Mouse (Mus musculus): ENCODE results near the gene Pdgfd. TPM values are rescaled to one million over a fixed set of nuclear protein-coding genes. Genes with fewer than 3 reads are reported as not detected.
"Not testable (repeated sequence)": the region's sequence is repeated elsewhere in the genome, so short reads cannot be mapped to it uniquely, and the experiment has no call there.

The Pdgfd gene
- total RNA-seq (2022) = 1 to 10 TPM; 3.1 to 3.5 (median 3.3) TPM

GRCm38 (mm10) chr9:6168391-6169037 lies at the start of gene Pdgfd:
Gene Pdgfd, plus strand, starts transcription at chr9:6168584.
- no peak for DNase-seq (ENCODE audit: low spot score in 2 of 2)

GRCm38 (mm10) chr9:6169038-6169431 lies 651 bp downstream of the Pdgfd start:
- no peak for DNase-seq (ENCODE audit: low spot score in 2 of 2)

DNA sequence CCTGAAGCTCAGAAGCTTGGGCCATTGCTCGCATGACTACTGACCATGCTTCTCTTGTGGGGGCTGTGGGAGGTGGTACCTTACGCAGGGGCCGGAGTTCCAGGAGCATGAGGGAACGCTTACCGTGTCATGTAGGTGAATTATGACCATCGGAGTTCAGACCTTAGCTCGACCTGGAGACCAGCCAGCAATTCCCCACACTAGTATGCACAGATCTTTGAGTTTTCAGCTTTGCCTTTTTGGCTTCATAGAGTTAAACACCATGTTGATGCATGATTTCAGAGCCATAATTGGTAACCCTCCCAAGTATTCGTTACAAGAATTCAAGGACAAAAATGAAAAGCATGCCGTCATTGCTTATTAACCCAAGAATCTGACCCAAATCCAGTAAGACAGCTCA lies 2.6 kb downstream of the Pdgfd start:
- DNase-seq (ENCODE audit: low spot score in 2 of 2) = no peak

DNA sequence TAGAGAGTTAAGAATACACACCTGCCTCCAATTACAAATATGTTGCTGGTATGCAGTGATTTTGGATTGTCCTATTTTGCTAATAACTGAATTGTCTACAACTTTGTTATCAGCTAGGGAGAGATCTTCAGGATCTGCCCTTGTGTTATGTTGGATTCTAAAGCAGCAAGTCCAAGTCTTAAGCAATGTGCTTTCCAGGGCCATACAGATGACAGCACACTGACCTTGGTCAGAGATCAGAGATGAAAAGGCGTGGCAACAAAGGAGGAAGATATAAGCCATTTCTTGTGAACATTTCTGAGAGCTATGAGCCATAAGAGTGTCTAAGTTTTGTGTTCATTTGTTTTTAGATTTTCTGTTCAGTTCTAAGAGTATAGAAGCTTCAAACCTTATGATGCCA lies 4.9 kb downstream of the Pdgfd start:
- no peak for DNase-seq (ENCODE audit: low spot score in 2 of 2)

GRCm38 (mm10) chr9:6175731-6176130 lies 7.3 kb downstream of the Pdgfd start:
- DNase-seq (ENCODE audit: low spot score in 2 of 2) = no peak

- no peak for DNase-seq (ENCODE audit: low spot score in 2 of 2)
These were observed 14.0 kb downstream of the Pdgfd start for GRCm38 (mm10) chr9:6182307-6182923.

- DNase-seq (ENCODE audit: low spot score in 2 of 2) = no peak
These were observed 19.6 kb downstream of the Pdgfd start for GRCm38 (mm10) chr9:6187955-6188354.

- no peak for DNase-seq (ENCODE audit: low spot score in 2 of 2)
These were observed 25.0 kb downstream of the Pdgfd start for GRCm38 (mm10) chr9:6193352-6193751.

GRCm38 (mm10) chr9:6212862-6213261 lies 44.5 kb downstream of the Pdgfd start:
- DNase-seq (ENCODE audit: low spot score in 2 of 2) = no peak

DNA sequence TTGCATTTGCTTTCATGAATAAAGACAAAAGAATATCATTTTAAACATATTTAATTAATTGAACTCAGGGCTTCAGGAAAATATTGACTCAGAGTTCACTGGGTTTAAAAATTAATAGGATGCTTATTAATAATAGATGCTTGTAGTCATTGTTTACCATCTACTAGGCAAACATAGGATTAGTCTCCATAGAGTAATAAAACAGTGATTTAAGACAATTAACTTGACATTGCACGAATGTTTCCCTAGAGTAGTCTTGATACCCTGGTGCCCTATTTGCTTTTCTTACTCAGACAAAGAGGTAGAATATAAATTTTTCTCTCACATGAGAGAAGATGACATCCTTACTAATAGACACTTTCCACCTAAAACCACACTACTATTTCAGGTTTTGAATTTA lies 49.1 kb downstream of the Pdgfd start:
- no peak for DNase-seq (ENCODE audit: low spot score in 2 of 2)

- not testable (repeated sequence) for DNase-seq (ENCODE audit: low spot score in 2 of 2)
These were observed 67.6 kb downstream of the Pdgfd start for GRCm38 (mm10) chr9:6235982-6236381.

- no peak for DNase-seq (ENCODE audit: low spot score in 2 of 2)
These were observed 81.9 kb downstream of the Pdgfd start for GRCm38 (mm10) chr9:6250320-6250719.

DNA sequence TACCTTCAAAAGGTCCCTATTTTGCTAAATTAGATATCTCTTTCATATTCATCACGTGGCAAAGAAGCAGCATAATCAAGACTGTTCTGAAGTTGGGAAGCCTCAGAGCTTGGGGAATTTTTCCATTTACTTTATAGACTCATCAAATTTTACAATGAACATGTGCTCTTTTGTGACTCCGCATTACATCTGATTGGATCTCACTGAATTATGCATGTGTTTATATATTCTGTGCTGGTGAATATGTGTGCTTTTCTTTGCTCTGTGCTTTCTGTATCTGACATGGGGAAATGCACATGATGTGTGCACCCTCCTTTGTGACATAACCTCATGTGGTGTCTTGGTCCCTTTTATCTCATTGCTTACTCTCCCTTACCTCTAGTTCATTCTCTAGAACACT lies 83.6 kb downstream of the Pdgfd start:
- no peak for DNase-seq (ENCODE audit: low spot score in 2 of 2)

- no peak for DNase-seq (ENCODE audit: low spot score in 2 of 2)
These were observed 88.7 kb downstream of the Pdgfd start for GRCm38 (mm10) chr9:6257072-6257471.

GRCm38 (mm10) chr9:6264820-6265219 lies 96.4 kb downstream of the Pdgfd start:
- no peak for DNase-seq (ENCODE audit: low spot score in 2 of 2)

GRCm38 (mm10) chr9:6269796-6270280 lies 101.5 kb downstream of the Pdgfd start, which contains the start of gene Ddi1:
Gene Ddi1, minus strand, starts transcription at chr9:6269846.
- DNase-seq (ENCODE audit: low spot score in 2 of 2) = no peak

GRCm38 (mm10) chr9:6276395-6276794 lies 108.0 kb downstream of the Pdgfd start:
- DNase-seq (ENCODE audit: low spot score in 2 of 2) = no peak

GRCm38 (mm10) chr9:6277526-6277925 lies 109.1 kb downstream of the Pdgfd start:
- no peak for DNase-seq (ENCODE audit: low spot score in 2 of 2)

DNA sequence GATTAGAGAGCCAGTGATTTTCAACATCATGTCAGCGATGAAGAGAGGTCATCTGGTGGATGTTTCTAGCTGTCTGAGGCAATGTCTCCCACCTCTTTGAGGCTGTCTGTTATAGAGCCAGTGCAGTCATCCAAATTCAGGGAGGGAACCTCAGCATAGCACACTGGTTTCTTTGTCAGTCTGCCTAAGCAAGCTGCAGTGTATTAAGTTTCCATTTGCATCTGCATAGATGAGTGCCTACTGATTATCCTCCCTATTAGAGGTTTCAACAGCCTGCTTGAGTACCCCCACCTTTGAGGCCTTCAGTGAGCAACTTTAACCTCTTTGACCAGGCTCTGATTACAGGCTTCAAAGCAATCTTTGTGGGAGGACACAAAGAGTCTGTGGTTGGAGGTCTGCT lies 118.4 kb downstream of the Pdgfd start:
- no peak for DNase-seq (ENCODE audit: low spot score in 2 of 2)

- no peak for DNase-seq (ENCODE audit: low spot score in 2 of 2)
These were observed 120.9 kb downstream of the Pdgfd start for GRCm38 (mm10) chr9:6289211-6289696.

DNA sequence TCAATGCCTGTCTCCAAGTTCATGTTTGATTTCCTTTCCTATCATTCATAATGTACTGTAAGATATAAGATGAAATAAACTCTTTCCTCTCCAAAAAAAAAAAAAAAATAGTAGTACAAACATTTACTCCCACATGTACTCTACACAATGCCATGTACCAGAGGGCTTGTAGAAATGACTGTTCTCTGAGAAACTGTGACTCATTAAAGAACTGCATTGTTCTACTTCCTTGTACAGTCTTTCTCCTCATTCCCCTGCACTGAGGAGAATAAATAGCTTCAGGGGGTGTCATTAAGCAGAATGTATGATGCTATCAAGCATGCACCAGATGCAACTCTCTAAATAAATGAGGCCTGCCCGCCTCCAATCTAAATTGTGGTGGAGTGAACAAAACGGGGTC lies 130.2 kb downstream of the Pdgfd start:
- DNase-seq (ENCODE audit: low spot score in 2 of 2) = no peak

GRCm38 (mm10) chr9:6302050-6302449 lies 133.7 kb downstream of the Pdgfd start:
- DNase-seq (ENCODE audit: low spot score in 2 of 2) = no peak

DNA sequence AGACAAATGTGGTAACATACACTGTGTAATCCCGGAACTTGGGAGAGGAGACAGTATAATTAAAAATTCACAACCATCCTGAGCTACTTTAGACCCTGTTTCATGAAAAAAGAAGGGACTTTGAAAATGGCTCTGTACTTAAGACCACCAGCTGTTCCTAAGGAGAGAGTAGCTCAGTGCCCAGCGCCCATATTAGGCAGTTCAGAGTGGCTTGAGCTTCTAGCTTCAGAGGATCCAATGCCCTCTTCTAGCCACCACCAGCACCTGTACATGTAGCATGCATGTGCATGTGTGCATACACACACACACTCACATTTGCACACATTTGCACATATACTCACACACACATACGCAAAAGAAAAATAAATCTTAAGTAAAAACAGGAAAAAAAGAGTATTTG lies 136.2 kb downstream of the Pdgfd start:
- no peak for DNase-seq (ENCODE audit: low spot score in 2 of 2)

All from left cerebral cortex, adult 8-10 months (tissue).